Mouse (Mus musculus) thymus, postnatal 25 days (tissue): ENCODE results near the gene Tnfaip2.
A peak's percentile ranks its signal among the peaks of the same experiment; 100 is the strongest.

Source experiments
- DNase-seq: peaks from one replicate; pipeline ENCODE4 v3.0.0; 2022

The Tnfaip2 gene

DNA sequence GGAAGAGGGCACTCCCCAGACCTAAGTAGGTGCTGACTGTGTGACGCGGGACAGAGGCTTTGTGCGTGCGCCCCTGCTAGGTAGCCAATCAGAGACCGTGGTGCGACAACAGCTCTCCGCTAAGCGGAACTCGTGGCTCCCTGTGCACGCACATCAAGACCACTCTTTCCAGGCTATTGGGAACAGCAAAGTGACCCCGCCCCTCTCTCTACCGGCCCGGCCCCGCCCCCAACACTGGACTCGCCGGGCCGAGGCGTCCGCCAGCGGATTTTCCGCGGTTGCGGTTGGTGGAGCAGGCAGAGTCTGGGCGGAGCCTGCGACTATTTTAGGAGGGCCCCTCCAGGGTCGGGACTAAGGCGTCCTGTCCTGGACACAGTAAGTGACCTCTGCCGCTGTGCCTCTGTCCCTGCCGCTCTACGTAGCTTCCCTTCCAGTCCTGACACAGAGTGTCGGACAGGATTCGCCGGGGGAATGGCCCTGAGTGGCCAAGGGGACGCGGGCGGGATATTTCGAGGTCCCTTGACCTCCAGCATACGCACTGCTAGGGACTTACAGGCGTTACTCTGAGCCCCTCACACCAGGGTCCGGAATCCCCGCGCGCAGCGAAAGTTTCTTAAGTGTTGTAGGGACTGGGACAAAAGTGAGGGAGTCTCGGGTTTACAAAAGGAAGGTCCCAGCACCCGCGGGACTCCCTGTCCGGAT is at the start of gene Tnfaip2:
Gene Tnfaip2 (plus strand): TSS at position 161 of the 702 bp plus-strand sequence.
- DNase-seq = peak; percentile 20

DNA sequence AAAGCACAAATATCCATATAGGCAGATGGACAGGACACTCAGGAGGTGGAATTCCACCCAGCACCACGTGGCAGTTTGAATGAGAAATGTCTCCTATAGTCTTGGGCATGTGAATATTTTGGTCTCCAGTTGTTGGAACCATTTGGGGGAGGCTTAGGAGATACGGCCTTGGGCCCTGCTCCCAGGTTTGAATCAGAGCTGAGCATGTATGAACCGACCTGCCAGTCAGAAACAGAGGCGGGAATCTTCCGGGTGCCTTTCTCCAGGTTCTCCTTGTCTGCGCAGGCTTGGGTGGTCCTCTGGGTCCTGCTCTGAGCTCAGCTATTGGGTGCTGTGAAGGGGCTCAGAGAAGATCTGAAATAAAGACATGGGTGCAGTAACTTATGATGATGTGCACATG is 48.3 kb upstream of the Tnfaip2 start:
- DNase-seq = no peak

DNA sequence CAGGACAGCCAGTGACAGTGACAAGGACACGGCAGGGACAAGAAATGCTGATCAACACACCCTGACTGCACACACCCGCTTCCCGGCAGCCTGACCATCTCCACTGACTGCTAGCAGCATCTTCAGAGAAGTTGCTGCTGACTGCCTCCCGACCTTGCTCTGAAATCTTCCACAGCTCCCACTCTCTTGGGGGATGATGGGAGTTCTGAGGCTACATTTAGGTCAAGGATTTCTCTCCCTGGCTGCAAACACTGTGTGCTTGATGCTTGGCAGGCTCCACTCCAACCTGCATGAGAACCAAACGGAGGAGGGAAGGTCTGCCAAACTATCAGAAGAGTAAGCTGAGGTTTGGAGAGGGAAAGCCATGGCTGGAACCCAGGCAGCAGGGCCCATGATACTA is 45.3 kb upstream of the Tnfaip2 start:
- no peak for DNase-seq

DNA sequence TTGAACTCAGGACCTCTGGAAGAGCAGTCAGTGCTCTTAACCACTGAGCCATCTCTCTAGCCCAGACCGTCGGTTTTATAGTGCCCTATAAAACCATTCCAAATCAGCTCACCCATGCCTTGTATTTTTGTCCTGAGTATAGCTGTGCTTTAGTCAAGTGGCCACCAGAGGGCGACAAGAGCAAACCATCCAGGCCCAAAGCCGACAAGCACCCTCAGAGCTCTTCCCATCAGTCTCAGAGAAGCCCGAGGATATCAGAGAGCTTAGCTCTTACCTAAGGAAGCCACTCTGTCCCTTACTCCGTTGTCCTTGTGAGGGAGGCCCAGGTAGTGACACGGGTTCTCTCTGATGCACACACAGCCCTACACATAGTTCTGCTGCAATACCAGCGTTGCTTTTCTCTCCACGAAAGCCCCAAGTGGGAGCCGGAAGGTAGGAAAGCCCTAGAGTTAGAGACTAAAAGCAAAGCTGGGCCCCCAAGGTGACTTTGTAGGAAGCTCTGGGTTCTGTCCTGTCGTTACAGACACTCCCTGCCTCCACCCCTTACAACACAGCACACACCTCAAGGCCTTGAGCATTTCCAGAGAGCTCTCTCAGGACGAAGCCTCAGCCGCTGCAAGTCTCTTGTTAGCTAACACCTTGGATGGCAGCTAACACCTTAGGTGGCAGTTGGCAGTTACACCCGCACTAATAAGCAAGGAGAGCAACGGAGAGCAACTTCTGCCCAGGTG is 40.6 kb upstream of the Tnfaip2 start:
- peak; percentile 51 for DNase-seq

DNA sequence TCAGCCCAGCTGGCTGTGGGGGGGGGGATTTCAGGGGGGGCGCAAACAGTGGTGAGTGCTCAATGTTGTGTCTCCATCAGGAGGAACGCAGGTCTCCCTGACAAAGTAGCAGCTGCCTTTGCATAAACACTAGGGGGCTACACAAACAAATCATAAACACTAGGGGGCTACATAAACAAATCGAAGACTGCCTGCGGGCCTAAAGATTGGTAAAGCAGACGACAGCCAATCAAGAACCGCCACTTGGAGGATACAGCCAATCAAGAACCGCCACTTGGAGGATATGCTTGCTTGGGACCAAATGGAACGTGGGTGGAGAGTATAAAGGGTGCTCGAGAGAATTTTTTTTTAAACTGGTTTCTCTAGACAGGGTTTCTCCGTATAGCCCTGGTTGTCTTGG is 37.4 kb upstream of the Tnfaip2 start:
- no peak for DNase-seq

DNA sequence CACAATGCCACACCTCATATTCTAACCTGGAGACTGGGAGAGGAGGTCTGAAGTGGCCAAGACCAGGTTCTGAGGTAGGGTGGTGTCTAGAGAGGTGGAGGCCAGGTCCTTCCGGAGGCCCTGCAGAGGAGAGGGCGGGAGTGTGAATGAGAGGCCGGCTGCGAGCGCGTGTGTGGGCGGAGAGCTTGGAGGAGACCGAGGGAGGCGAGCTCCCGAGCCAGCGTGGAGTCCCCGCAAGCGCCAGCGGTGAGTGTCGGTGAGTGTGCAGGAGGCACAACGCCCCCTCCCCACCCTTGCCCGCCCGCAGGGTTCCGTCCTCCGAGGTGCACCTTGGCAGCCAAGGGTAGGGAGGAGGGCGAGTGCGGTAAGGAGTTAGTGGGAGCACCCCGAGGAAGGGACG is 35.6 kb upstream of the Tnfaip2 start, which contains the start of gene Lbhd2:
Gene Lbhd2 (plus strand): TSS at position 188 of the 400 bp plus-strand sequence.
- DNase-seq = no peak

DNA sequence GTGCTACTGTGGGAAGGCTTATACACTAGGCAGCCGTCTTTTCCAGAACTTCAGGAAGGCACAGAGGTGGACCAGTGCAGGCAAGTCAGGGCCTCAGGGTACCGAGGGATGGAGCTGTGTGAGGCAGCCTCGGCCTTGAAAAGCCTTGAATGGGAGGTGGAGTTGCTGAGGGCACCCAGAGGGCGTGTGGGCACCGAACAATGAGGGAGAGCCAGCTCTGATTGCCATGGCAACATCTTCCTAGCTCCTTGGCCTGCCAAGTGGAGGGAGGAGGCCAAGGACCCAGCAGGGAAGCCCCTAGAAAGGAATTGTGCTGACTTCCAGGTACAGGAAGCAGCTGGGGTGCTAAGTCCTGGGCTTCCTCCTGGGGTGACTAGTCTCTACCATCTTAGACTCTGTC is 32.7 kb upstream of the Tnfaip2 start:
- no peak for DNase-seq

DNA sequence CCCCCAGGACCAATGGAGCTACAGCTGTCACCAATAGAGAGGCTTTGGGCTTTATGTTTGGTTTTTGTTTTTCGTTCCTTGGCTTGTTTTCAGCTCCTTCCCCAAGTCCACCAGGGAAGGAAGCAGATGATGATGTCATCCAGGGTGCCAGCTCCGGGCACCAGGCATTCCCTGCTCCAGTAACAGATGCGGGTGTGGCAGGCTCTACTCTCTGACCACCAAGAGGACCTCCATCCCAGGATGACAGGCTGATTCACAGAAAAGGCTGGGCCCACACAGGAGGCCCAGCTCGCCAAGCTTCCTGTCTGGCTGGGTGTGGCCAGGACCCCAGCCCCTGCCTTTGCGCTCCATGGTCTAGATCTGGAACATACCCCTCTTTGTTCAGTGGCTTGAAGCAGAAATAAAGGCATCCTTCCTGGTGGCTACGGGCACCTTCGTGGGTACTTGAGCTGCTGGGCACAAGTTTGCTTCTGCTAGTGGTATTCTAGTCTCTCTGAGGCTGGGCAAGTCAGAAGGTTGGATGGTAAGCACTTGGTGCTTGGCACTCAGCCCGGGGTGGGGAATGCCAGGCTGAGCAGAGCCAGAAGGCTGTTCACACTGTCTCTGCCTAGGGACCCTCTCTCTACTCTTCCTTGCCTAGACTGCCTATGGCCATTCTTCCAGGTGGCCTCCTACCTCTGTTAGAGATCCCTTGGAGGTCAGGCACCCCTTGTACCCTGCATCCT is 30.5 kb upstream of the Tnfaip2 start:
- DNase-seq = no peak

DNA sequence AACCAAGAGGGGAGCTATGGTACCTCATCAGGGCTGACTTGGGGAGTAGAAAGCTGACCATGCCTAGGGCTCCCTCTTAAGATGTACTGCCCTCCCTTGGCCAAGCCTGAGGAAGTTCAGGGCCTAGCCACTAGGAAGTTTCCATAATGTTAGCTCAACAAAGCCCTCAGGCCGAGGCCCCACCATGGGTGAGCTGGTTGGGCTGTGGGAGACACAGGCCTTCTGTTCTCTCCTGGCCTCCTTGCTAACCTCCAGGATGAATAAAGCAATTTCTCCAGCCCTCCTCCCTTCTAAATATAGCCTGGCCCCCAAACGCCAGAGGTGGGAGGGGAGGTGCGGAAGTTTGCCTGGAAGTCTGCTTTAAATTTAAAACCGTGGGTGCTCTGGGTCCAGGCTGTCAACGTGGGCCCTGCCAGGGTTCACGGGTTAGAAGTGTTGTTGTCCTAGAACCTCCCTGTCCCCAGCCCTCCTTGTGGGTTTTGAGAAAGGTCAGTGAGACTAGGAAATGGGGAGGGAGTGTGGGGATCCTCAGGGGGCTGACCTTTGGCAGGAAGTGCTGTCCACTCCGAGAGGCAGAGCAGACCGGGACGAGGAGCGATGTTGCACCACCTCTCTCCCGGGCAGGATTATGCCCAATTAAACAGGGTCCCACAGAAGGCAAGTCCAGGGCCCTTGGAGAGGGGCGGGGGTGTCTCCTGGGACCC is 29.5 kb upstream of the Tnfaip2 start:
- DNase-seq = no peak

DNA sequence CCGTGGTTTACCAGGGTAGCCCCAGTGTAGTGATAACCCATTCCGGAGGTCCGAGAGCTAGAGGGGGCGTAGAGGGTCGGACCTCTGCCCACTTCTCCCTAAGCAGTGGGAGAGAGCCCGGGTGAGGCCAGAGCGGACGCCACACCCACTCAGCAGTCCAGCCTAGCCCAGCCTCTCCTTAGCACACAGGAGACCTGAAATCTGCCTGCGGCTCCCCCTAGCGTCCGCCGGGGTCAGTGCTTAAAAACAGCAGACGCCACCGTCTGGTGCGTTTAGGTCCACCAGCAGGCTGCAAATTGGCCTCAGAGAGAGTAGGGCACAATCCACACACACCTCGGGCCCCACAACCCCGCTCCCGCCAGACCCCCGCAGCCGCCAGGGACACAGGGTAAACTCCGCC is 29.0 kb upstream of the Tnfaip2 start:
- DNase-seq = peak; percentile 76

DNA sequence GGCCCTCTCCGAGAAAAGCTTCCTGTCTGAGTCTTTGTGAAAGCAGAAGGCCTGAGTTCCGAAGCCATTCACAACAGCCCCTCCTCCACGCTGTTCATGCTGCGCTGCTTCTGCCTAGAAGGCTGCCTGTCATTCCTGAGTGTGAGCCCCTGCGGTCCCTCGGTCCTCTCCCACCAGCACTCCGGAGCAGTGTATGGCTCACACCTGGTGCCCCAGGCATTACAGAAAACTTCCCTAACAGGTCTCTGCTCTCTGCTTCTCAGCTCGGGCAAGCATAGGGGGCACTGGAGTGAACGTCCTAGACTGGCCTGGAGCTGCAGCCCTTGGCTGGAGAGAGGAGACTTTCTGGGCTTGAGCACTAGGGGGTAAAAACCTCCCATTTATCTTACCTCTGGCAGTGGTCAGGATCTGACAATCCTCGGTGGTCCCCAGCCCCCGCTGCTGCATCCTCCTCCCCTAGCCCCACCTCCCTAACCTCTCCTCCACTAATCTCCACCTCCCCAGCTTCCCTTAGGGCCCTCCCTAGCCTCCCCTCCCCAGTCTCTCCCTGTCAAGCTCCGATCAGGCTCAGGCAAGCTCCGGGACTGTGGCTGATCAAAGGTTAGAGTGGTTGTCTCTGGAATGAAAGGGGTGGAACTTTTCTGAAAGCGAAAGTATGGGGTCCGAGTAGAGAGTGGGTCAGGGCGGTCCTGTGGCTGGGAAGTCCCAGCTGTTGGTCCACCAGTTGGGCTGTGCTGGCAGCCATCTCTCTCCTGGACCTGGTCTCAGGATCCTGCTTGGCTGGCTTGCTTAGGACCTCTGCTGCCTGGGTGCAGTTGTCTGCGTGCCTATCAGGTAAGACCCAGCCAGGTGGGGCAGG is 25.1 kb upstream of the Tnfaip2 start, which contains the start of gene Exoc3l4:
Gene Exoc3l4 (plus strand): TSS at position 97 of the 859 bp plus-strand sequence.
- no peak for DNase-seq

DNA sequence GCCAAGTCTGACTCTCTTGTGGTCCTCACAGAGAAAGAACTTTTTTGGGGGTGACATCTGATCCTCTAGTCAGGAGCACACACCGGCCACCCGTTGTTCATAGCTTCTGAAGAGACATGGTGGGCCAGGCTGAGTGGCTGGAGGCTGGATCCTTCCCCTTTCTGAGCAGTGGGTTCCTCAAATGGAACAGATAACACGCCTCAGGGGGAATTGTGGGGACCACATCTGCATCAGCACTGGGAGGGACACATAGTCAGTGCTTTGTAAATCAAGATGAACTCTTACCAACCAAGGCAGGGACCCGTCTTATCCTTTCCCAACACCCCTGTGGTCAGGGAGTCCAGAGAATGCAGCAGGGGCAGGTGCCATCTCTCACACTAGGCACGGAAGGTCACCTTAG is 22.4 kb upstream of the Tnfaip2 start:
- DNase-seq = no peak

DNA sequence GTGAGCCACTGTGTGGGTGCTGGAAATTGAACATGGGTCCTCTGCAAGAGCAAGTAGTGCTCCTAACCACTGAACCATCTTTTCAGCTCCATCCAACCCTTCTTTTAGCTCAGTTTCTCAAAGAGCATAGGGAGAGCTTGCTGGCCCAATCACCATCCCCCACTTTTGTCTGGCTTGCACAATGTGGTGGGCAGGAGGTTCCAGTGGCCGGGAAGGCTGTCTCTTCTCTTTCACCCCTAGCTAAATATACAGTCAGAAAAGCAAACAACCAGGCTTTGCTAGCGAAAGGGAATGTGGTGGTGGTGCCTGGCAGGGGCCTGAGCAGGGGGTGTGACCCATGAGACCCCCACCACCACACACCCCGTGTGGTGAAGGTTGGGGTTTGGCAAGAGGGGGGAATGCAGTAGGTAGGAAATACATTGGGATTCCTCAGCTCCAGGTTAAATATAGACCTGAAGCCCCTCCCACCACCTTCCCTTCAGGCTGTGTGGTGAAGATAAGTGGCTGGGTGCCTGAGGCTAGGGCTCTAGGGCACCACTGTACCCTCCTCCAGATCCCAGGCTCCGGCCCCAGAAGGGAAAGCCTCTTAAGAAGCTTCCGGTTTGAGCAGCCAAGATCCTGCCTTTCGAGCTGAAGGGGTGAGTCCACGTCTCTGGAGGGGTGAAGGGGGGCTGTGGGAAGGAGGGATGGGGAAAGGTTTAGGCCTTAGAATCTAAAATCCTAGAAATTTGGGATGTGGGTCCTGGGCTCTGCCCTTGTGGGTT is 21.1 kb upstream of the Tnfaip2 start:
- DNase-seq = no peak

DNA sequence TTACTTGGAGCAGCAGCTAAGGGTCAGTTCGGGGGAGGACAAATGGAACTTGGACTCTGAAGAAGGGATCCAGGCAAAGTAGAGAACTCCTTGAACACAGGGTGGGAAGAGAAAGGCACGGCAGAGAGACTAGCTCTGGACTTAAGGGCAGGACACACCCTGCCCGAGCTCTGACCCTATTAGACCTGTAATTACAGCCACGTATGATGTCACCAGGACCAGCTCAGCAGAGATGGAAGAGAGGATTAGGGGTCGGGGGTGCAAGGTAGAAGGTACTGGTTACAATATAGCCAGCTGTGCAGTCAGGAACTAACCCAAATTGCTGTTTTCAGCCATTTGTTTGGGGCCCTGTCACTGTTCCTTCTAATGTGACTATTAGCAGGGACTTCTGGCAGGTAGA is 19.4 kb upstream of the Tnfaip2 start:
- DNase-seq = no peak

DNA sequence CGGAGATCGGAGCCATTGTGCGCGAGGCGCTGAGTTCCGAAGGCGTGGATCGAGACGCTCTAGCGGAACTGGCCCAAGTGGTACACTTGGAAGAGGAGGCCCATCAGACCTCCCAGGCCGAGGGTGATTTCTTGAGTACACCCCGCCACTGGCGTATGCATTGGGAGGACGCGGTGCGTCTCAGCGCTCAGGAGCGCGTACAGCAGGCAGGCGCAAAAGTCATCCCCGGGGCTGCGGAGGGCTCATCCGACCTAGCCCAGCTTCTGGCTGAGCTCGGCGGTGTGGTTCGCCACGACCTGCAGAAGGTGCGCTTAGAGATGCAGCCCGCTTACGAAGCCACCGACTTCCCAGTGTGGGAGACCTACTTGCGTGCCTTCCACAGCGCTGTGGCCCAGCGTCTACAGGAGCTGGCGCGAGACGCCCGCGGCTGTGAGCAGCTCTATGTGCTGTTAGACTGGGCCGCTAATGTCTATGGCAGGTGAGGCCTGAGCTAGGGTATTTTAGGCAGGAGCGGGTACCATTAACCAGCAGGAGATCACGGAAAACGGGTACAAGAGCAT is 18.6 kb upstream of the Tnfaip2 start:
- no peak for DNase-seq

DNA sequence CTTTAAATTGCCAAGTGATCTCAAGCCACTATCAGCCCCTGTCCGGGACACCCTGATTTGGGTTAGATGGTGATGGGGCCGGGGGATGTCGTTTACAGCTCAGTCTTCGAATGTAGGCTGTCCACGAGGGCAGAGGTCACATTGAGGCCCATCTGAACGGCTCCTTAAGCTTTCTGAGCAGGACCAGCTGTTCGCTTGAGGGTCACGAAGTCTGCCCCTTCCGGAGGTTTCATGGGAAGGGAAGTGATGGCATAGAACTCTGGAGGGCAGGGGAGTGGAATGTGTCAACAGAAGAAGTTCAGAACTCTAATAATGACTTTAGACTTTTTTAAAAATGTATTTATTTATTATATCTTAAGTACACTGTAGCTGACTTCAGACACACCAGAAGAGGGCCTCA is 17.7 kb upstream of the Tnfaip2 start:
- no peak for DNase-seq

DNA sequence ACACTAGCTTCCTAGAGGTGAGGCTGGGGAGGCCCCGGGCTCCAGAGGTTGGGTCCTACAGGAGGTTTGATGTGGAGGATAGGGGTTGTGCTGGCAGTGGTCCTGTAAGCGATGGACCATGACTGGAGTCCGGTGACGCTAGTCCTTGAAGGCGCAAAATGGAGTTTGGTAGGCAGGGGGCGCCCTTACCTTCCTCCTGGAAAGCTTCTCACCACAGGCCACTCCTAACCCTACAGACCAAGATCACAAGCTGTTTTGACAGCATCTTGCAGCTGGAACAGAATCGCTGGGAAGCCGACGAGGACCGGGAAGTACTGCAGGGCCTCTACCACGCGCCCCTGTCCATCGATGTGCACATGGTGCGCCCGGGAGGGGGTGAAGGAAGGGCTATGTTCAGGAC is 17.0 kb upstream of the Tnfaip2 start:
- DNase-seq = peak; percentile 65

DNA sequence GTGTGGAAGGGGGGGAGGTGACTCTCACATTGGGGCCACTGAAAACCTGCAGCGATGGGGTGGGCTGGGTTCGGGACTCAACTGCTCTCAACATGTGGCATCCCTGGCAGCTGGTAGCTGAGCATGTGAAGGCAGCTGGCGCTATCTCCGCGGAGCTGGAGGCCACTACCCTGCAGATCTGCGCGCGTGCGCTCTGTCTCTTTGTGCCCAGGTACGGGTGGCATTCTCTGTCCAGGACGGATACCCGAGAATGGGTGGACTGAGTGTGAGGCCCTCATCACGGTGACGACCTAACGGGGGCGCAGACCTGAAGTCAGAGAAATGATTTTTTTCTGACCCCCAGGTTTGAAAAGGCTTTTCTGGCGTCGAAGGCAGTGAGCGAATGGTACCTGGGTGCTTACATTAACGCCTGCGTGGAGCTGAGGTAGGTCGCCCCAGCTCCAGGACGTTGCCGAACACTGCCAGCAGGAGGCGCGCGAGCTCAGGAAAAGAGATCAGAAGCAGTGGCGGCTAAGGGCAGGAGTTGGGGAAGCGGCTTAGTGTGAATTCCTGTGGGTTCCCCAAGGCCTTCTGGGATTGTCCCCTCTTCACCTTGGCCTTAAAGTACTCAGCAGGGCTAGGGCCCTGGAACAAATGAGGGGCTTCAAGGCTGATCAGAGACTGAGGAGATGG is 16.3 kb upstream of the Tnfaip2 start:
- DNase-seq = peak; percentile 87

DNA sequence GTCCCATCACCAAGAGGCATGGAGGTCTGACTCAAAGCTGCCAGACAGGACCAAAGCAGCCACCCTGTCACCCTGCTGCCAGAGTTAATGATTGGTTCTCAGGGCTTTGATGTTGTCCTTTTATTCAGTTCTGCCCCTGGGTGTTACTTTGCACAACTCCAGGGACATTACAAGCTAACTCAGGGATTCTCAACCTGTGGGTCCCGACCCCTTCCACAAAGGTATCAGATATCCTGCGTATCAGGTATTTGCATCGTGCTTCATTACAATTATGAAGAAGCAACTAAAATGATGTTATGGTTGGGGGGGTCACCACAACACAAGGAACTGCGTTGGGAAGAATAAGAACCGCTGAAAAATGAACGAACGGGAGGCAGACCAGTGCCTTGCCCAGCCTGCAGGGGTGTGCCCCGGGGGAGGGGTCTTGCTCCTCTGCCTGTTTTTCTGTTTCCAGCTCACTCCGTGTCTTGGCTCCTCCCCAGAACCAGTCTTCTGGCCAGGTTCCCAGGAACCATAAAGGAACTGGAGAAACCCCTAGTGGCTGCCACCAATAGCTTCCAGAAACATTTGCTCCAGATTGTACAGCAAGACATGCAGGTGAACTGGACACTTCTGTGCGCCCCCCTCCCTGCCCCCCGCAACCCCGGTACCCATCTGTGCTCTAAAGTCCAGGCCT is 14.7 kb upstream of the Tnfaip2 start:
- no peak for DNase-seq

DNA sequence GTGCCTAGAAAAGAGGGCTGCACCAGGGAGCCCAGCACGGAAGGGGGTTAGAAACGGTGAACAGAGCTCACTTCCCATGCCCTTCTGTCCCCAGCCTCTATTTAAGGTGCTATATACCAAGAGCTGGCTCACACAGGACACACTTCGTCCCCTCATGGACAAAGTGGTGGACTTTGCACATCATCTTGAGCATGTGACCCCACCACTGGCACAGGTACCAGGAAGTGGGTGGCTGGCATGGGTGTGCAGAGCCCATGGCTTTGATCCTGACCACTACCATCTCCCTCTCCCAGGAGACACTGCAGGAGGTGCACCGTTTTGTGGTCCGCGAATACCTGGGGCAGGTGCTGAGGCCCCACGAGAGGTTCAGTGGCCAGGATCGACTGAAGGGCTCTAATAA is 13.9 kb upstream of the Tnfaip2 start:
- DNase-seq = no peak
